23 mouse cellular contexts compared by ENCODE assay signal in genomic region chr8:44030972-44031371, GRCm38 (mm10).
"Had no signal": no experiment of that assay in that cellular context is flagged by ENCODE, and none has a peak within 500 bp of the region (broad histone marks: within the 10 kb centered on the region; RNA-seq: fewer than 3 reads in every experiment).

No protein-coding gene starts in this region.

- ATAC-seq: hindbrain, embryonic 16.5 days; inflammation-experienced regulatory T-cells, adult 6 months; intestine, embryonic 15.5 days; intestine, postnatal 0 days; liver, embryonic 12.5 days had no signal

- H3K4me1 ChIP-seq: heart, embryonic 10.5 days; heart, embryonic 12.5 days; hindbrain, embryonic 10.5 days; hindbrain, embryonic 12.5 days; intestine, embryonic 15.5 days; limb, embryonic 13.5 days; limb, embryonic 15.5 days; liver, embryonic 12.5 days had no signal

- DNase-seq: gastrocnemius, adult 2 months; gastrocnemius, postnatal 10 days; gastrocnemius, postnatal 25 days; heart, adult 18-20 months; heart, postnatal 10 days; heart, postnatal 4 days; layer of hippocampus, adult 9-11 months; layer of hippocampus, postnatal 36 days; left cerebral cortex, postnatal 4 days; lung, adult 18-20 months had no signal

- H3K9me3 ChIP-seq: heart, embryonic 10.5 days; heart, embryonic 12.5 days; hindbrain, embryonic 10.5 days; hindbrain, embryonic 12.5 days; intestine, embryonic 15.5 days; limb, embryonic 15.5 days; liver, embryonic 12.5 days had no signal

- H3K36me3 ChIP-seq: heart, embryonic 10.5 days; heart, embryonic 12.5 days; hindbrain, embryonic 10.5 days; hindbrain, embryonic 12.5 days; intestine, embryonic 15.5 days; limb, embryonic 13.5 days; limb, embryonic 15.5 days; liver, embryonic 12.5 days had no signal

- H3K9ac ChIP-seq: heart, embryonic 12.5 days; hindbrain, embryonic 12.5 days; hindbrain, embryonic 14.5 days; intestine, embryonic 15.5 days; limb, embryonic 13.5 days; limb, embryonic 15.5 days; liver, embryonic 12.5 days; liver, embryonic 14.5 days had no signal

- H3K27me3 ChIP-seq: heart, embryonic 12.5 days; hindbrain, embryonic 12.5 days; intestine, embryonic 15.5 days; limb, embryonic 13.5 days; limb, embryonic 15.5 days; liver, embryonic 12.5 days had no signal

- H3K4me2 ChIP-seq: heart, embryonic 12.5 days; hindbrain, embryonic 12.5 days; hindbrain, embryonic 14.5 days; intestine, embryonic 15.5 days; limb, embryonic 13.5 days; limb, embryonic 15.5 days; liver, embryonic 12.5 days had no signal

- H3K27ac ChIP-seq: gastrocnemius, adult 2 months; heart, embryonic 10.5 days; hindbrain, embryonic 10.5 days; hindbrain, embryonic 12.5 days; hindbrain, embryonic 14.5 days; intestine, embryonic 15.5 days; limb, embryonic 13.5 days; limb, embryonic 15.5 days; liver, embryonic 12.5 days; liver, embryonic 14.5 days had no signal

- H3K4me3 ChIP-seq: gastrocnemius, adult 2 months; heart, embryonic 10.5 days; heart, embryonic 12.5 days; hindbrain, embryonic 10.5 days; hindbrain, embryonic 12.5 days; intestine, embryonic 15.5 days; limb, embryonic 13.5 days; limb, embryonic 15.5 days; liver, embryonic 12.5 days had no signal
